Mouse (Mus musculus) erythroblast, embryonic 14.5 days (primary cell): ENCODE measurements around the gene BC003965. TPM values are rescaled to one million over a fixed set of nuclear protein-coding genes. Genes with fewer than 3 reads are reported as not detected.
A peak's percentile ranks its signal among the peaks of the same experiment; 100 is the strongest.
"Not testable (repeated sequence)": the region's sequence is repeated elsewhere in the genome, so short reads cannot be mapped to it uniquely, and the experiment has no call there.

Experiments
- H3K27me3 ChIP-seq: 2 replicates; pipeline ENCODE4 v1.6.1; 2012; ENCODE audit warnings: inconsistent platforms; ENCODE audit not compliant: control insufficient read depth
- H3K36me3 ChIP-seq: 2 replicates; pipeline ENCODE4 v1.6.1; 2012; ENCODE audit warnings: mild to moderate bottlenecking, inconsistent platforms; ENCODE audit not compliant: control insufficient read depth
- H3K4me1 ChIP-seq: 2 replicates; pipeline ENCODE4 v1.6.1; 2012; ENCODE audit warnings: inconsistent platforms; ENCODE audit not compliant: control insufficient read depth
- H3K4me3 ChIP-seq: replicated peaks from 2 replicates; pipeline ENCODE3; 2012; ENCODE audit warnings: moderate library complexity, mild to moderate bottlenecking, inconsistent platforms
- H3K9me3 ChIP-seq: 2 replicates; pipeline ENCODE4 v1.6.1; 2012; ENCODE audit warnings: low read length, inconsistent platforms, mixed read lengths; ENCODE audit not compliant: control insufficient read depth
- GATA1 ChIP-seq: IDR thresholded peaks from 2 replicates; pipeline ENCODE4 v1.6.1; 2012; ENCODE audit warnings: low read length, inconsistent platforms, mixed read lengths
- TAL1 ChIP-seq: IDR thresholded peaks from 3 replicates; pipeline ENCODE4 v1.6.1; 2012; ENCODE audit warnings: low read length, inconsistent platforms, mixed read lengths
- polyA plus RNA-seq: library from polyadenylated mRNA; stranded (reverse); fragments of >175 nt; gene quantifications from 2 replicates; pipeline ENCODE4 v1.2.3, GENCODE M21; 2012

Gene BC003965
- polyA plus RNA-seq, 1 experiment = 2.1 TPM

DNA sequence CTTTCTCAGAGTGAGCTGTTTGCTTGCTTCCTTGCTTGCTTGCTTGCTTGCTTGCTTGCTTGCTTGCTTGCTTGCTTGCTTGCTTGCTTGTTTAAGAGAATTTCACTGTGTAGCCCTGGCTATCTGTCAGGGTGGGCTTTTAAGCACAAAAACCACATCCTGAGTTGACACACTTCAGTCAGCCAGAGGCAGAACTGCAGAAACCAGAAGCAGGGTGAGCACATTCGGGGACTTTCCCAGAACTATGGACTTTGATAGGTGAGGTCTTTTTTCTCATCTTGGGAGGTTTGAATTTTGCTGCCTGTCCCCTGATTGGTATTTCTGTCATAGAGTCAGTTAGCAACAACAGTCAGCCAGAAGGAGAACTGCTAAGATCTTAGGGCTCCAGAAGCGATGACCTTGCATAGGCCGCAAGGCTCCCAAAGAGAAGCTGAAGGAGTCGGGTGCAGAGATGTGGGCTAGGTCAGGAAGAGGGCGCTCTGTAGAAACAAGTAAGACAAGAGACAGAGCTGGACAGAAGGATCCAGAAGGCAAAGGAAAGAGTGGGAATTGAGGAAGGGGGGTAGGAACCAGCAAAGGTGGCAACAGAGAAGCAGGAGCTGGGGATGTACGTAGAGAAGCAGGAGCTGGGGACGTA is 40.4 kb downstream of the BC003965 start:
- Histone ChIP-seq H3K27me3 (no peaks in the 10 kb centered on the region), H3K9me3 (no peaks in the 10 kb centered on the region), H3K4me3 (peak overlapping the region; percentile 68), H3K36me3 (peaks cover 60% of the 10 kb centered on the region), H3K4me1 (peaks cover 85% of the 10 kb centered on the region)
- no peak for TF ChIP-seq GATA1
- no peak for TF ChIP-seq TAL1

DNA sequence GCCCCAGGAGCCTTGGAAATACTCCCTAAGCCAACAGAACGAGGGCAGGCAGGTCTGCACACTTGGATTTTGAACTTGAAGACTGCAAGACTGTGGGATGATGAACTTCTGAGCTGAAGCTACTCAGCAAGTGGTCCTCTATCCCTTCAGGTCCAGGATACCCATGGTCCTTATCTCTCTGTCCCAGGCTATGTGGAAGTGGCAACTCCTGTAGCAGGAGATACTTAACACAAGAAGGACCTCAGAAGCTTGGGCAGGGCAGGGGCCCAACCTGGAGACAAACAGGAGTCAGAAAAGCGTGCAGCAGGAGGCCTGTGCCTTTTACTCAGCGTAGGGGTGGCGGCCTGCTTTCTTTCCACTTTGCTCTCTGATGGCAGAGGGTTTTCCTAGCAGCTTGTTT is 41.3 kb downstream of the BC003965 start:
- Histone ChIP-seq H3K27me3 (no peaks in the 10 kb centered on the region), H3K36me3 (peaks cover 67% of the 10 kb centered on the region), H3K9me3 (no peaks in the 10 kb centered on the region), H3K4me3 (peak overlapping the region; percentile 68), H3K4me1 (peaks cover 81% of the 10 kb centered on the region)
- TF ChIP-seq GATA1 (peak; percentile 57), TAL1 (peak; percentile 80)

DNA sequence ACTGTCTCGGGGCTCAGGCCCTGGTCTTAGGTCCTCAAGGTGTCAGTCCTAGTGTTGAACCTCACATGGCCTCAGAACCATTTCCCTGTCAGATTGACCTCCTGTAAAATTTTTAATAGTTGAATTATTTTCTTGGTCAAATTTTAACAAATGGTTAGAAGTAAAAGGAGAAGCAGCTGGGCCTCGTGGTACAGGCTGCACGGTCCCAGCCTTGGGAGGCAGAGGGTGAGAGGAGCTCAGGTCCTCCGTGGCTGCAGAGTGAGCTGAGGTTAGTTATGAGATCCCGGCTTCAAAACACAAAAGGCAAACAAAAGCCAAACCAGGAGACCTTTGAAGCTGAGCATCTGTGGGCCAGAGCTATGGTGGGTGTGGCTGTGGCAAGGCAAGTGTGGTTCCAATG is 43.6 kb downstream of the BC003965 start:
- H3K4me3 ChIP-seq = no peak overlapping the region
- no peaks in the 10 kb centered on the region for H3K9me3 ChIP-seq
- H3K4me1 ChIP-seq = peaks cover 65% of the 10 kb centered on the region
- H3K27me3 ChIP-seq = no peaks in the 10 kb centered on the region
- TF ChIP-seq GATA1 = no peak
- no peak for TF ChIP-seq TAL1
- H3K36me3 ChIP-seq = peaks cover 76% of the 10 kb centered on the region

DNA sequence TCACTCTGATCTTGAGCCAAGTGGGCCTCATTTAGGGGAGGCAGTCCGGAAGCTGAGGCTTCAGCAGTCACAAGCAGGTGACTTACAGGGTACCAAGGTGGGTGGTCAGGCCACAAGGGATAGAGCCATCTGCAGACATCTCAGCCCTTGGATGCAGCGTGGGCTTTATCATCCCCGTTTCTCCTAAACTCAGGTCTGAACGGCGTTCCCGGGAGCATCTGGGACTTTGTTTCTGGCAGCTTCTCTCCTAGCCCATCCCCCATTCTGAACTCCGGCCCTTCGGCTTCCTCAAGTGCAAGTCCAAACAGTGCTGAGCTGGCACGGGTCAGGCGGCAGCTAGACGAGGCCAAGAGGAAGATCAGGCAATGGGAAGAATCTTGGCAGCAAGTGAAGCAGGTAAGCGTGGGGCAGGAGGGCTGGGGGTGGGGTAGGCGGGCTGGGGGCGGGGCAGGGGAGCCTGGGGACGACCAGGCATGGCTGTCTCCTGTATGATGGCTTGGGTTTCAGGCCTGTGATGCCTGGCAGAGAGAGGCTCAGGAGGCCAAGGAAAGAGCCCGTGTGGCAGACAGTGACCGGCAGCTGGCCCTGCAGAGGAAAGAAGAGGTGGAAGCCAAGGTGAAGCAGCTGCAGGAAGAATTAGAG is 45.8 kb downstream of the BC003965 start:
- Histone ChIP-seq H3K36me3 (peaks cover 74% of the 10 kb centered on the region), H3K4me1 (peaks cover 43% of the 10 kb centered on the region)
- H3K27me3 ChIP-seq, H3K9me3 ChIP-seq, H3K4me3 ChIP-seq: not testable (repeated sequence)

DNA sequence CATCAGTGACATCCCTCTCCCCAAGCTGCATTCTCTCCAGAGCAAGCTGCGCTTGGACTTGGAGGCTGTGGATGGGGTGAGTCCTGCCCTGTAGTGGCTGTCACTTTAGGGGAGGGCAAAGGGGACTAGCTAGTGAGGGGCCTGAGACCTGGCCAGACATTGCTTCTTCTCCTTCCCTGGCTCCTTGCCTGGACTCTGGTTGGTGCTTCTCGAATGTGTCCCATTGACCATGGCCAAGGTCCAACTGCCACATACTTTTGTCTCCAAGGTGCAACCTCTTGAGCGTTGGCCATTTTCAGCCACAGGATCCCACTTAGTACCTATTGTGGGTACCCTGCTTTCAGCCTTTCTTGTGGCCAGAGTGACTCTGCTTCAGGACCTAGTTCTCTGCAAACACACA is 46.3 kb downstream of the BC003965 start:
- H3K36me3 ChIP-seq = peaks cover 74% of the 10 kb centered on the region
- no peak for TF ChIP-seq GATA1
- TF ChIP-seq TAL1 = no peak
- no peaks in the 10 kb centered on the region for H3K9me3 ChIP-seq
- H3K4me3 ChIP-seq = no peak overlapping the region
- H3K27me3 ChIP-seq = no peaks in the 10 kb centered on the region
- peaks cover 40% of the 10 kb centered on the region for H3K4me1 ChIP-seq

DNA sequence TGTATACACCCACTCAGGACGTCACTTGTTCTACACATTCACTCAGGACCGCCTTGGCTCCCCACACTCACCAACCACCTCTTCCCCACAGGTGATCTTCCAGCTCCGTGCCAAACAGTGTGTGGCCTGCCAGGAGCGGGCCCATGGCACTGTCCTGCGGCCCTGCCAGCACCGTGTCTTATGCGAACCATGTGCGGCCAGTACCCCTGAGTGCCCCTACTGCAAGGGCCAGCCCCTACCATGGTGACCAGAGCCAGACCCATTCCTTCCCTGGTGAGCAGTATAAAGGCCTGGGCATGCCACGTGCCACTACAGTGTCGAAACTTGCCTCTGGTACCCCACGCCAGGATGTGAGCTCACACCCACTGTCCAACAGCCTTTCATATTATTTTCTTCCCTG is 47.3 kb downstream of the BC003965 start:
- H3K9me3 ChIP-seq, H3K4me3 ChIP-seq, H3K27me3 ChIP-seq: not testable (repeated sequence)
- Histone ChIP-seq H3K4me1 (peaks cover 32% of the 10 kb centered on the region), H3K36me3 (peaks cover 68% of the 10 kb centered on the region)

DNA sequence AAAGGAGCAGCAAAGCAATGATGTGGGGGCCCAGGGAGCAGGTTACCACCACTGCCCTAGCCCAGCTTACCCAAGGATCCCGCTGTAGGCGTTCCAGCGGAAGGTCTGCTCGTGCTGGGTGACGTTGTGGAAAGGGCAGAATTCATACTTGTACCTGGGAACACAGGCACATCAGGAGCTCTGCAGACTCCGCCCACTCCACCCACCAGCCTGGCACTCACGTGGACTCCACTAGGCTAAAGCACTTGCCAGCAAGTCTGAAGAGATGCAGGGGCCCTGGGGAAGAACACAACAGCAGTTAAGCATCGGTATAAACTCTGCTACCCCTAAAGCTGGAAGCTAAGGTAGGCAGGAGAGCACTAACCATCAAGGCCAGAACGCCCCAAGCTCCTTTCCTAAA is 51.3 kb downstream of the BC003965 start:
- peaks cover 31% of the 10 kb centered on the region for H3K36me3 ChIP-seq

More for the DNA sequence above, 51.3 kb downstream of the BC003965 start:
- TF ChIP-seq TAL1 (no peak), GATA1 (no peak)
- H3K27me3 ChIP-seq = no peaks in the 10 kb centered on the region
- no peaks in the 10 kb centered on the region for H3K9me3 ChIP-seq
- no peak overlapping the region for H3K4me3 ChIP-seq
- peaks cover 22% of the 10 kb centered on the region for H3K4me1 ChIP-seq

Other genes with a start within 250 kb of the BC003965 start
- gene Mapk8ip3, start 247.6 kb upstream of the BC003965 start, polyA plus RNA-seq = 5.7 and 7.2 TPM in 2 replicates
- gene Jpt2, start 223.9 kb upstream of the BC003965 start, polyA plus RNA-seq = 0.83 and 1.0 TPM in 2 replicates
- 1.1 and 1.5 TPM in 2 replicates for gene Cramp1l, start 168.8 kb upstream of the BC003965 start, polyA plus RNA-seq
- 0.97 and 1.0 TPM in 2 replicates for gene Ift140, start 168.5 kb upstream of the BC003965 start, polyA plus RNA-seq
- not detected in 2 replicates for gene Tmem204, start 101.0 kb upstream of the BC003965 start, polyA plus RNA-seq
- 2.0 and 3.1 TPM in 2 replicates for gene Telo2, start 68.6 kb upstream of the BC003965 start, polyA plus RNA-seq
- not detected in 2 replicates for gene Ptx4, start 63.8 kb upstream of the BC003965 start, polyA plus RNA-seq
- 2.0 and 2.1 TPM in 2 replicates for gene Clcn7, start 51.2 kb upstream of the BC003965 start, polyA plus RNA-seq
- not detected in 2 replicates for gene Ccdc154, start 22.1 kb upstream of the BC003965 start, polyA plus RNA-seq
- gene Gm38655, start 9.1 kb upstream of the BC003965 start, polyA plus RNA-seq = not detected in 2 replicates
- gene Unkl, start 3.8 kb downstream of the BC003965 start, polyA plus RNA-seq = 5.5 and 5.8 TPM in 2 replicates
- gene Gnptg, start 55.6 kb downstream of the BC003965 start, polyA plus RNA-seq = 1.3 and 2.1 TPM in 2 replicates
- gene Tsr3, start 55.6 kb downstream of the BC003965 start, polyA plus RNA-seq = 1.5 and 2.2 TPM in 2 replicates
- gene Baiap3, start 71.8 kb downstream of the BC003965 start, polyA plus RNA-seq = not detected in 2 replicates
- 19.3 and 26.5 TPM in 2 replicates for gene Ube2i, start 90.1 kb downstream of the BC003965 start, polyA plus RNA-seq
- gene Prss34, start 113.8 kb downstream of the BC003965 start, polyA plus RNA-seq = 0.28 and 0.74 TPM in 2 replicates
- 0.08 TPM in 1 of 2 replicates, not detected in the other for gene Prss28, start 124.1 kb downstream of the BC003965 start, polyA plus RNA-seq
- gene Prss29, start 134.1 kb downstream of the BC003965 start, polyA plus RNA-seq = not detected in 2 replicates
- 0.04 TPM in 1 of 2 replicates, not detected in the other for gene Tpsab1, start 161.0 kb downstream of the BC003965 start, polyA plus RNA-seq
- 0.21 and 0.22 TPM in 2 replicates for gene Tpsb2, start 181.8 kb downstream of the BC003965 start, polyA plus RNA-seq
- not detected in 2 replicates for gene Tpsg1, start 184.7 kb downstream of the BC003965 start, polyA plus RNA-seq
- 0.06 and 0.26 TPM in 2 replicates for gene Cacna1h, start 249.2 kb downstream of the BC003965 start, polyA plus RNA-seq